Mouse (Mus musculus): ENCODE results near the gene Wdr95. TPM values are rescaled to one million over a fixed set of nuclear protein-coding genes. Genes with fewer than 3 reads are reported as not detected.

Gene Wdr95
- polyA plus RNA-seq, 1 experiment from 2014 or later: 0.30 TPM

DNA sequence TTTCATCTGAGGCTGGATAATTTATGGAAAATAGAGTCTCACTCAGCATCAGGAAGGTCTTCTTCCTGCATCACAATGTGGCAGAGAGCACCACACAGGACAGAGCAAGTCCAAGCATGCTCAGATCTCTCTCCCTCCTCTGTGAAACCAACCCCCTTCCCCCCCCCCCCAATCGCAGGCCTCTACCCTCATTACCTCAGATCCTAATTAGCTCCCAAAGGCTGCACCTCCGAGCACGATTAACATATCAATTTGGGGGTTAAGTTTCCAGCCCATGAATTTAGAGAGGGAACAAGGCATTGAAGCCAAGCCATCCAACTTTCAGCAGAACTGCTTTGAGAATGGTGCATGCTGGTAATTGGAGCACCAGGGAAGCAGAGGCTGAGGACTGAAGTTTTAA, 15.8 kb upstream of the Wdr95 start:
- no peak overlapping the region for H3K4me2 ChIP-seq (ENCODE audit: low read length)
- DNase-seq: peak; percentile 47
- no peak overlapping the region for H3K27ac ChIP-seq (replicated peaks; ENCODE audit: low read depth, low read length)
- WGBS: 18% methylated on average over 3 of the region's 3 CpGs
- ATAC-seq (ENCODE audit: low FRiP score, low TSS enrichment): no peak
- H3K9ac ChIP-seq (replicated peaks; ENCODE audit: low read length): no peak overlapping the region
- no peaks in the 10 kb centered on the region for H3K27me3 ChIP-seq (ENCODE audit: control insufficient read depth, insufficient read depth, low read length)
- H3K9me3 ChIP-seq (ENCODE audit: control insufficient read depth, low read length): no peaks in the 10 kb centered on the region
- no peak overlapping the region for H3K4me3 ChIP-seq (replicated peaks; ENCODE audit: low read depth, low read length)
- no peaks in the 10 kb centered on the region for H3K36me3 ChIP-seq (ENCODE audit: control insufficient read depth, insufficient read depth, low read length)
- H3K4me1 ChIP-seq (ENCODE audit: control insufficient read depth, insufficient read depth, low read length): peaks cover 19% of the 10 kb centered on the region

DNA sequence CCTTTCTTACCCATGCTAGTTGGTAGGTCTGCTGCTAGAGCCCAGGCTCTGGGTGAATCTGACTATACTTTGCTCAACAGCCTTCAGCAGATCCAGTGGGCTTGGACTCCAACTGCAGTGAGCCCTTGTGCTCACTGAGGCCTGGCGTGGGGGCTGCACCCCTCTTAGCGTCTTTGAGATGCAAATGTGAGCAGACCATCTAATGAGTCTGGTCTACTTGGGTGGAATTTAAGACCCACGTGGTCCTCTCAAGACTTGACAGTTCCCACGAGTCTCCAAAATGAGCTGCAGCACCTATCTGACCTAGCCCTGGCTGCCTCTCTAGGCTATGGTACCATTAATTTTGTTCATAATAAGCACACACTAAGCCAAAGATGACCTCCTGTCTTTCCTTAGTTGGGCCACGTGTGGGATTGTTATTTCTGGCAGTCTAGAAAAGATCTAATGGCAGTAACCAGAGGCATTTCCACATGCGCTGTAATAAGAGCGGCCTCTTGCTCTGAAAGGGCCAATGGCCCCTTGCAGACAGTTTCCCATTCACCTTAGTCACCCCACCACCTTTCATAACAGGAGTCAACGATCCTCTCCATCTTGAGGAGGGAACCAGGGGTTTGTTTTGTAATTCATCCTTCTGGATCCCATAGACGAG, 14.9 kb upstream of the Wdr95 start:
- WGBS: 26% methylated on average over 9 of the region's 9 CpGs
- H3K36me3 ChIP-seq (ENCODE audit: control insufficient read depth, insufficient read depth, low read length): no peaks in the 10 kb centered on the region
- H3K27ac ChIP-seq (replicated peaks; ENCODE audit: low read depth, low read length): peak overlapping the region; percentile 63
- no peak overlapping the region for H3K4me3 ChIP-seq (replicated peaks; ENCODE audit: low read depth, low read length)
- peak; percentile 24 for DNase-seq
- ATAC-seq (ENCODE audit: low FRiP score, low TSS enrichment): no peak
- peak overlapping the region; percentile 28 for H3K4me2 ChIP-seq (ENCODE audit: low read length)
- H3K4me1 ChIP-seq (ENCODE audit: control insufficient read depth, insufficient read depth, low read length): peaks cover 19% of the 10 kb centered on the region
- no peaks in the 10 kb centered on the region for H3K9me3 ChIP-seq (ENCODE audit: control insufficient read depth, low read length)
- no peak overlapping the region for H3K9ac ChIP-seq (replicated peaks; ENCODE audit: low read length)
- no peaks in the 10 kb centered on the region for H3K27me3 ChIP-seq (ENCODE audit: control insufficient read depth, insufficient read depth, low read length)

DNA sequence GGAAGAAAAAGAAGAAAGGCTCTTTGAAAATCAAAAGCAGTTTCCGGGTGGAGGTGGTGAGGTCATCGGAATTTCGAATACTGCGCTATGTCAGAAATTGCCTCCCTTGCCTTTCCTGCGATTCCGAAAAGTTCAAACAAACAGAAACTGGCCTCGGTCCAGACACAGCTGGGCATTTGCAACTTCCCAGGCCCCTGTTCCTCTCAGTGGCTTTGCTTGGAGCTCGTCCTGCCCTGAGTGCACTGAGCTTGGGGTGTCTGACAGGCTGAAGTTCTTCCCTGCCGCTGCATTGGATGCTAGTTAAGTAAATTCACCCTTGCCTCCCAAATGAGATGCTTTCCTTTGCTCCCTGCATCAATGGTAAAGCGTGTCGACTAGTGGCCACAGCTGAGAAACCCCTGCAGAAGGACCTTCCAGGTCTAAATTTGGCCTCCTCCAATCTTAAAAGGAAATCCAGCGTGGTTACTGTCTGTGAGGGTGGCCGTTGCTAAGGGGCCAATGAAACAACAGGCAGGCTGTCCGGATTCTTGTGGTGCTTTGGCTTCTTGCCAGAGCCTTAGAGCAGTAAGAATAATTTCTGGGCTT, 14.3 kb upstream of the Wdr95 start:
- 12% methylated on average over 14 of the region's 14 CpGs for WGBS
- Histone ChIP-seq H3K27ac (replicated peaks; ENCODE audit: low read depth, low read length) (peak overlapping the region; percentile 63), H3K4me3 (replicated peaks; ENCODE audit: low read depth, low read length) (no peak overlapping the region), H3K4me1 (ENCODE audit: control insufficient read depth, insufficient read depth, low read length) (peaks cover 19% of the 10 kb centered on the region), H3K36me3 (ENCODE audit: control insufficient read depth, insufficient read depth, low read length) (no peaks in the 10 kb centered on the region), H3K27me3 (ENCODE audit: control insufficient read depth, insufficient read depth, low read length) (no peaks in the 10 kb centered on the region), H3K9me3 (ENCODE audit: control insufficient read depth, low read length) (no peaks in the 10 kb centered on the region), H3K9ac (replicated peaks; ENCODE audit: low read length) (peak overlapping the region; percentile 4; the same call in 1 of the 2 replicates), H3K4me2 (ENCODE audit: low read length) (peak overlapping the region; percentile 28)
- peak; percentile 76 for ATAC-seq (ENCODE audit: low FRiP score, low TSS enrichment)
- peak; percentile 84 for DNase-seq

DNA sequence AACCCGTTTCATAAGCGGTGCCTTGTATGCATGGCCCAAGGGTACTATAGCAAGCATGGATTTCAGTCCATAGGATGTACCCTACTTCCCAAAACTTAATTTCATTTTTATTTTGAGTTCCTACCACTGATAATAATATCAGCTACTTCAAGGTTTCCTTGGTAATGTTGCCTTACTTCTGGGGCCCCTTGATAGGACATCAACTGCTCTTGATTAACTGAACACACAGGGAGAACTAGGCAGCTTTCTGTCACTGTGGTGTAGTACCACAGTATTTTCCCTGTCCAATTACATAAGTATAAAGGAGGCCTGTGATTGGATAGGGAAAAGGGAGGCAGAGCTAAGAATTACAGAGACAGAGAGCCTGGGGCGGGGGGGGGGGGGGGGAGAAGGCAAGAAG, 13.6 kb upstream of the Wdr95 start:
- DNase-seq (no peak), ATAC-seq (ENCODE audit: low FRiP score, low TSS enrichment) (no peak)
- Histone ChIP-seq H3K36me3 (ENCODE audit: control insufficient read depth, insufficient read depth, low read length) (no peaks in the 10 kb centered on the region), H3K27me3 (ENCODE audit: control insufficient read depth, insufficient read depth, low read length) (no peaks in the 10 kb centered on the region), H3K27ac (replicated peaks; ENCODE audit: low read depth, low read length) (peak overlapping the region; percentile 63; the same call in 1 of the 2 replicates), H3K4me1 (ENCODE audit: control insufficient read depth, insufficient read depth, low read length) (peaks cover 19% of the 10 kb centered on the region), H3K9ac (replicated peaks; ENCODE audit: low read length) (no peak overlapping the region), H3K4me3 (replicated peaks; ENCODE audit: low read depth, low read length) (no peak overlapping the region), H3K9me3 (ENCODE audit: control insufficient read depth, low read length) (no peaks in the 10 kb centered on the region), H3K4me2 (ENCODE audit: low read length) (peak overlapping the region; percentile 8; the same call in 1 of the 2 replicates)
- WGBS: 56% methylated on average over 3 of the region's 3 CpGs

DNA sequence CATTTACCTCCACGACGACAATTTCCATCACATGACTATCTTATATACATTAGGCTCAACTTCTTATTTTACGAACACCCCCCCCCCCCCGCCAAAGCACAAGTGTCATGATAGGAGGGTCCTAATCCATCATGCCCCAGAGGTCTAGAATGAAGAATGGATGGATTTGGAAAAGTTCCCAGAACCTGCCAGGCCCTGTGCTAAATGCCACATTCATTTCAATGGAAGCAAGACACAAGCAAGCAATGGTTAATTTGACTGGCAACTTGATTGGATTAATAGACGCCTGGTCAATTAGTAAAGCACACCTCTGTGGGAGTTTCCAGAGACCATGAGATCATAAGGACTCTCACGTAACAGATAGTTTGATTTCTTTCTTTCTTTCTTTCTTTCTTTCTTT, 11.4 kb upstream of the Wdr95 start:
- no peak overlapping the region for H3K4me2 ChIP-seq (ENCODE audit: low read length)
- peaks cover 24% of the 10 kb centered on the region for H3K4me1 ChIP-seq (ENCODE audit: control insufficient read depth, insufficient read depth, low read length)
- H3K9ac ChIP-seq (replicated peaks; ENCODE audit: low read length): no peak overlapping the region
- H3K9me3 ChIP-seq (ENCODE audit: control insufficient read depth, low read length): no peaks in the 10 kb centered on the region
- no peaks in the 10 kb centered on the region for H3K36me3 ChIP-seq (ENCODE audit: control insufficient read depth, insufficient read depth, low read length)
- WGBS: 65% methylated on average over 6 of the region's 6 CpGs
- H3K27me3 ChIP-seq (ENCODE audit: control insufficient read depth, insufficient read depth, low read length): no peaks in the 10 kb centered on the region
- no peak for ATAC-seq (ENCODE audit: low FRiP score, low TSS enrichment)
- no peak overlapping the region for H3K27ac ChIP-seq (replicated peaks; ENCODE audit: low read depth, low read length)
- H3K4me3 ChIP-seq (replicated peaks; ENCODE audit: low read depth, low read length): no peak overlapping the region
- DNase-seq: peak; percentile 59

DNA sequence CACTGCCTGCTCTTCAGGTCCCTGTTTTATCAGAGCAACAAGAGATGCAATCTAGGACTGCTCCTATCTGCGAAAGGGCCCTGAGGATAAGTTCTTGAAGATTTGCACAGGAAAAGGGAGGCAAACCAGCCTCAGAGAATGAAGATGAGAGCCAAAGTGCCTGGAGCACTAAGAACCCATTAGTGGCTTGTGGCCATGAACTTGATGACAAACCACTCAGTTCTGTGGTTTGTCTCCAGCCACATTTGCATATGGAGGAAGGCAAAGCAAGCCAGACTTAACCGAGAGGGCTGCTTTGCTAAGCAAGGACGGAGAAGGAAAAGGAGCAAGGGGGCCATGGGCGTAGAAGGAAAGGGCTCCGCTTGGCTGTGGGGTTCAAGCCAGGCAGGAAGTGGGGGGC, 7.7 kb upstream of the Wdr95 start:
- Histone ChIP-seq H3K27ac (replicated peaks; ENCODE audit: low read depth, low read length) (no peak overlapping the region), H3K27me3 (ENCODE audit: control insufficient read depth, insufficient read depth, low read length) (no peaks in the 10 kb centered on the region), H3K4me2 (ENCODE audit: low read length) (no peak overlapping the region), H3K9me3 (ENCODE audit: control insufficient read depth, low read length) (no peaks in the 10 kb centered on the region), H3K36me3 (ENCODE audit: control insufficient read depth, insufficient read depth, low read length) (no peaks in the 10 kb centered on the region), H3K9ac (replicated peaks; ENCODE audit: low read length) (no peak overlapping the region), H3K4me3 (replicated peaks; ENCODE audit: low read depth, low read length) (no peak overlapping the region), H3K4me1 (ENCODE audit: control insufficient read depth, insufficient read depth, low read length) (peaks cover 24% of the 10 kb centered on the region)
- DNase-seq: no peak
- no peak for ATAC-seq (ENCODE audit: low FRiP score, low TSS enrichment)
- 89% methylated on average over 5 of the region's 5 CpGs for WGBS

DNA sequence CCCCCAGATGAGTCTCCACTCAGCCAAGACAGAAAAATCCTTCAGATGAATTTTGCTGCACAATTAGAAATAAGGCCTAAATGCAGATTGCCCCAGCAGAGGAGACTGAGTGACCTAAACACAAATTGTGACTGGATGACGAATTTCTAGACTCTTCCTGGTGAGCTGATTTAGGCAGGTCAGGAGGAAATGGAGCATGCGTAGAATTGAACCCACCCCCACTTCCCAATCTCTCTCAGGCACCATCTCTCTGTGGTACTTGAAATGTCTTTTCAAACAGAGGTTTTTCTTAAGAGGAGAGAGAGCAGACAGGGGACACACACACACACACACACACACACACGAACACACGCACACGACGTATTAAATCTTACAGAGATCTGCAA, 4.6 kb upstream of the Wdr95 start:
- H3K27ac ChIP-seq (replicated peaks; ENCODE audit: low read depth, low read length): peak overlapping the region; percentile 87
- no peak overlapping the region for H3K4me3 ChIP-seq (replicated peaks; ENCODE audit: low read depth, low read length)
- H3K9ac ChIP-seq (replicated peaks; ENCODE audit: low read length): no peak overlapping the region; the same call in 1 of the 2 replicates
- H3K4me2 ChIP-seq (ENCODE audit: low read length): peak overlapping the region; percentile 33
- DNase-seq (no peak), ATAC-seq (ENCODE audit: low FRiP score, low TSS enrichment) (no peak; the same call in 1 of the 2 replicates)
- no peaks in the 10 kb centered on the region for H3K9me3 ChIP-seq (ENCODE audit: control insufficient read depth, low read length)
- peaks cover 46% of the 10 kb centered on the region for H3K4me1 ChIP-seq (ENCODE audit: control insufficient read depth, insufficient read depth, low read length)
- H3K27me3 ChIP-seq (ENCODE audit: control insufficient read depth, insufficient read depth, low read length): no peaks in the 10 kb centered on the region
- no peaks in the 10 kb centered on the region for H3K36me3 ChIP-seq (ENCODE audit: control insufficient read depth, insufficient read depth, low read length)
- 58% methylated on average over 6 of the region's 6 CpGs for WGBS

DNA sequence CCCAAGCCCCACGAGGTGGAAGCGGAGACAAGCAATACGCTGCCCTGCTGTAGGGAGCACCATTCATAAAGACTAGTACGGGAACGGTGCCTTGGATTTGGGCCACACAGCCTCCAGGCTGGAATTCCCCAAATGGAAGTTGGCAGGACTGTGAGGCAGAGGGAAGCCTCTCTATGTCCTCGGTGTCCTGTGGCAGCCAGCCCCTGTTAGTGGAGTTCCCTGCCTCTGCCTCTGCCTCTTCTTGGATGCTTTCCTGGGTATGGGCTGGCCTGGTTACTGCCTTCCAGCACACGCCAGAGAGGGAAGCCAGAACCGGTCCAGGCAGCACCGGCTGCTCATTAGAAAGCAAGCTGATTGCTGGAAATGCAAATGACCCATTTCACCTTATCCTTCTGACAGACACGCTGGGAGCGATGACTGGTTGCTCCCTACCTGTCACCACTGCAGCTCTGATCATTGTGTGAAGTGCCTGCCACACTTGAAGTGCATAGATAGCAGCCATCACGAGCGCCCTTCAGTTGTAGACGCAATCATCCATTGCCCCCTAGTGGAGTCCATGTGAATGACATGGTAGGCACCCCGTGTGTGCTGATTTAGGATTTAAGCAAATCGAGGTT, 4.1 kb upstream of the Wdr95 start:
- no peak overlapping the region for H3K4me3 ChIP-seq (replicated peaks; ENCODE audit: low read depth, low read length)
- peak; percentile 77 for ATAC-seq (ENCODE audit: low FRiP score, low TSS enrichment)

More for the DNA sequence above, 4.1 kb upstream of the Wdr95 start:
- Histone ChIP-seq H3K9ac (replicated peaks; ENCODE audit: low read length) (no peak overlapping the region; the same call in 1 of the 2 replicates), H3K27me3 (ENCODE audit: control insufficient read depth, insufficient read depth, low read length) (no peaks in the 10 kb centered on the region), H3K4me2 (ENCODE audit: low read length) (peak overlapping the region; percentile 33), H3K9me3 (ENCODE audit: control insufficient read depth, low read length) (no peaks in the 10 kb centered on the region), H3K4me1 (ENCODE audit: control insufficient read depth, insufficient read depth, low read length) (peaks cover 47% of the 10 kb centered on the region), H3K27ac (replicated peaks; ENCODE audit: low read depth, low read length) (peak overlapping the region; percentile 87), H3K36me3 (ENCODE audit: control insufficient read depth, insufficient read depth, low read length) (no peaks in the 10 kb centered on the region)
- DNase-seq: peak; percentile 96
- 16% methylated on average over 16 of the region's 16 CpGs for WGBS
